Mouse (Mus musculus): ENCODE results near the gene Luc7l. TPM values are rescaled to one million over a fixed set of nuclear protein-coding genes. Genes with fewer than 3 reads are reported as not detected.
A peak's percentile ranks its signal among the peaks of the same experiment; 100 is the strongest.

Gene Luc7l
- 10 to 100 TPM; 61.9 to 81.4 TPM for total RNA-seq (2021)
- long read RNA-seq, experiment 1, full-length matches to known transcripts = 31 of 47 reads
- long read RNA-seq, experiment 1, partial matches to known transcripts = 12 of 47 reads
- long read RNA-seq, experiment 1, other reads (novel, unspliced or antisense) = 4 of 47 reads
- long read RNA-seq, experiment 2, full-length matches to known transcripts = 40 of 56 reads
- long read RNA-seq, experiment 2, partial matches to known transcripts = 7 of 56 reads
- long read RNA-seq, experiment 2, other reads (novel, unspliced or antisense) = 9 of 56 reads

DNA sequence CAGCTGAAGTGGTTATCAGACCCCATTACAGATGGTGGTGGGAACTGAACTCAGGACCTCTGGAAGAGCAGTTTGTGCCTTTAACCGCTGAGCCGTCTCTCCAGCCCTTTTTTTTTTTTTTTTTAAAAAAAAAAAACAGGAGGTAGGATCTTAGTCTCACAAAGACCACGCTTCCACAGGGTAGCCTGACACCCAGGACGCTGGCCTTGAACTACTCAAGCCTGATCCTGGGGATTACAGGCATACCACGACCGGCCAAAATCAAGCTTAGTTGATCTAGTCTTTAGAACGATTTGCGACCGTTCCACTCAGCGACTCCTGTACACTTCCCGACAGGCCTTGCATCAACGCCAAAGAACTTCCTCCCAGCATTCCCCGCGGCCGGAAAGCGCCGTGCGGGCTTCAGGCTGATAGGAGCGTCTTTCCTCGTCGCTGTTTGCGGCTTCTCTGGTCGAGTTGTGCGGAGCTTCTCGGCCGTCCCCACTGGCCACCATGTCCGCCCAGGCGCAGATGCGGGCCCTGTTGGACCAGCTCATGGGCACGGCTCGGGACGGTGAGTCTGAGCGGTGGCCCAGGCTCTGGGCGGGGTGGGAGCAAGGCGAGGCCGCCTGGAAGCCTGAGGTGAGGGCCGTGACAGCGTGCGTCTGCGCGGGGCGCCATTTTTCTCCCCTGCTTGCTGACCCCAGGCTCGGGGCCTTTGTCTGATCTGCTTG, at the start of gene Luc7l:
Gene Luc7l (plus strand): TSS at position 358 of the 713 bp plus-strand sequence.
- peak; percentile 91 to 93 for DNase-seq (ENCODE audit: low spot score in 2 of 2)

DNA sequence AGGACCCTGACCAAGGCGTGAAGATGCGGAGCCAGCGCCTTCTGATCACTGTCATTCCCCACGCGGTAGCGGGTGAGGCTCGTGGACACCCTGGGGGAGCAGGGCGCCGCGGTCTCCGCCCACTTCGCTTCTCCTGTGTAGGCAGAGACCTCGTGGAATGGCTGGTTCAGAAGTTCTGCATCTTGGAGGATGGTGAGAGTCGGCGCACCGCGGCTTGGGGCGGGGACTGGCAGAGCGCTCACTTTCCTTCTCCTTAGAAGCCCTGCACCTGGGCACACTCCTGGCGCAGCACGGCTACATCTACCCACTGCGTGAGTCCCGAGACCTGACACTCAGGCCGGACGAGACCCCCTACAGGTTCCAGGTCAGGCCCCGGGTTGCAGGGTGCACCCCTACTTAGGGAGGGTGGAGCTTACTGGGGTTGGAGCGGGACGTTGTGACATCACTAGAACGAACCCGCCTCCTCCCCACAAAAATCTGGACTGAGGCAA, 49.3 kb upstream of the Luc7l start:
- peak; percentile 43 to 68 for DNase-seq (ENCODE audit: low spot score in 2 of 2)

DNA sequence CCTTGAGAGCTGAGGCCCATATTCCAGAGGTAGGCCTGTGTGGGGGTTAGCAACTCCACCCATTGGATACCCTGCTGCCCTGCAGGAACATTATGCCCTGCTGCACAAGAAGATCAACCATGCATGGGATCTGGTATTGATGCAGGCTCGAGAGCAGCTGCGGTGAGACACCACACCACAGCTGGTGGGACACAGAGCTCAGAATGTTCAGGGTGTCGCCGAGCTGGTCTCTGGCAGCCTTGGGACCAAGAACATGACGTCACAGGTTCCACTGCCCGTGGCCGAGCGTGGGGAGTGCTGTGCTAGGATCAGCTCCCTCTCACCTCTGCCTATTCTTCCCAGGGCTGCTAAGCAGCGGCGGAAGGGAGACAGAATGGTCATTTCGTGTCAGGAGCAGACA, 47.9 kb upstream of the Luc7l start:
- DNase-seq (ENCODE audit: low spot score in 2 of 2) = no peak

DNA sequence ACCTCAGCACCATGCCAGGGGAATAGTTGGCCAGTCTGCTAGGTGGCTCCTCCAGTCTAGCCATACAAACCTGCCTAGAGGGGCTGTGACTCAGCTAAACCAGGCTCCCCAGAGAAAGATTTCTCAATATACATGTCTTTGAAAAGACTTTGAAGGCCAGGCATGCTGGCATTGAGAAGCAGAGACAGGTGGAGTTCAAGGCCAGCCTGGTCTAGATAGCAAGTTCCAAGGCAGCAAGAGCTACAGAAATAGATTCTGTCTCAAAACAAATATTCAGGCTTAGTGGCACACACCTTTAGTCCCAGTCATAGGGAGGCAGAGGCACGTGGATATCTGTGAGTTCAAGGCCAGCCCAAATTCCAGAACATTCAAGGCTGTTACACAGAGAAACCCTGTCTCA, 46.3 kb upstream of the Luc7l start:
- no peak for DNase-seq (ENCODE audit: low spot score in 2 of 2)

DNA sequence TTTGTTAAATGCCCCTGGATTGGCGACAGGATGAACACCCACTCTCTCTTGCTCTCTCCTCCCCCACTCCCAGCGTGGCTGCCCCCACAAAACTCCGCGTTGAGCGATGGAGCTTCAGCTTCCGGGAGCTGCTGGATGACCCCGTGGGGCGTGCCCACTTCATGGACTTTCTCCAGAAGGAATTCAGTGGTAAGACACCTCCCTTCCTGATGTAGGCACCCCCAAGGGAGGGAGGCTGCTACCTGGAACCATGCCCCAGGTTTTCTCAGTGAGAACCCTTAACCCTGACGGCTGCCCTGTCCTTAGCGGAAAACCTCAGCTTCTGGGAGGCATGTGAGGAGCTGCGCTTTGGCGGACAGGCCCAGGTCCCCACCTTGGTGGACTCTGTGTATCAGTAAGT, 45.0 kb upstream of the Luc7l start, which contains the start of gene Arhgdig:
Gene Arhgdig (minus strand): TSS at position 101 of the 400 bp plus-strand sequence.
- DNase-seq (ENCODE audit: low spot score in 2 of 2) = no peak

DNA sequence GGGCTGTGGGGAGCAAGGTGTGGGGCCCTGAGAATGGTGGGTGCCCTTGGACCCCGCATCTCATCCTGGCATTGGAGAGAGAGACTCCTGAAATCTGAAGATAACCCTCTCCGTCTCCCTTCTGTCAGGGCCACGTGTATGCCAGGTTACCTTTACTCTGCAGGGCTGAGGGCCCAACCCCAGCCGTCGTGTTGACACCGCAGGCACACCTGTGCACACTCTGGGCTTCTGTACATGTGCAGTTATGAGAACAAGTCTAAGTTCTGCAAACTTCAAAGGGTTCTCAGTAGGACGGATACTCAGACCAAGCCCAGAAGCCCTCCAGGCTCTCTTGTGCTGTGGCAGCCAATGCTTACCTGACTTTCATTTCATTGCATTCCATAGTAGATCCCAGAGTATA, 40.5 kb upstream of the Luc7l start:
- DNase-seq (ENCODE audit: low spot score in 2 of 2) = no peak

DNA sequence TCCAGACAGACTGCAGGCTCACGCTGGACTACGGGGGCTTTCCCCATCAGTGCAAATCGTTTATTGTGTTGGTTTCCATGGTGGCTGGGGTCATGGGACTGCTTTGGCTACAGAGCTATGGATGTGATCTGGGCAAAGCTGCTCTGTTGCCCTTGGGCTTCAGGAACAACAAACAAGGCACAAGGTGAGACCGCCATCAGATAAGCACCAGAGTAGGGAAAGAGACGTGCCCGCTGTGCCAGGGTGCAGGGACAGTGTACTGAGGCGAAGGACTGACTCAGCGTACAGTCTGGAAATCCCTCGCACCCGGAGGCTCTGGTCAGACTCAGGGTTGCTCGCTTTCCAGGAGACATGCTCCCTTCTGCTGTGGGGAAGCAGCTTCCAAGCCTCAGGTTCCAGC, 40.0 kb upstream of the Luc7l start:
- no peak for DNase-seq (ENCODE audit: low spot score in 2 of 2)

DNA sequence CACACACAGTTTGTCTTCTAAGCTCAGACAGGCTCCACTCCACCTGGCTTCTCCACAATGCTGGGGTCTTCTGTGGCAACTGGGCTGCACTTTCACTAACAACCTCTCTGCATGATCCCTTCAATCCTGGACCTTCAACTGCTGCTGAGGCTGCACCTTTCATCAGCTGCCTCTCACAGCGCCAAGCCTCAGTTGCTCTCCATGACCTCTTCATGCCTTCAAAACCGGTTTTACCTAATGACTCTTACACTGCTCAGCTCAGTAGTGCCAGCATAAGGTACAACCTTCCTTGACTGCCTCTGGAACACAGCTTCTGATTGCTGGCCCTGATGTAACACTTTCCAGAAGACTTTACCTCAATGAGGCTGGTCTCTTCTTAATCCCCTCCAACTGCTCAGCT, 31.2 kb upstream of the Luc7l start:
- DNase-seq (ENCODE audit: low spot score in 2 of 2) = no peak

DNA sequence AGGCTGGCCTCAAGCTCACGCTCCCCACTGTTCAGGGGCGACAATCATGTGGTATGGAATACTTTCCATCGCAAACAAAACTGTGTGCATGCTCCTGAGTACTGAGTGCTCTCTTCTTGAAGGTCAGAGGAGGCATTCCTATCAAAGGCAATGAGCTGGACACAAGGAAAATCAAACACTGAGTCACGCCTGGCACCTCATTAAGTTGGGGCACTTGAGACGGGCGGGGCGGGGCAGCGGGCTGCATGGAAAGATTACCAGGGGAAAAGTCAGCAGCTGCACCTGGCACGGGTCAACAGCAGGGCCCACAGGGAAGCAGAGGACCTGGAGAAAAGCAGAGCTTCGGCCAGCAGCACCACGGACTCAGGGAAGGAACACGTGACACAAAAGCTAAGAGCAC, 27.5 kb upstream of the Luc7l start:
- DNase-seq (ENCODE audit: low spot score in 2 of 2) = no peak

DNA sequence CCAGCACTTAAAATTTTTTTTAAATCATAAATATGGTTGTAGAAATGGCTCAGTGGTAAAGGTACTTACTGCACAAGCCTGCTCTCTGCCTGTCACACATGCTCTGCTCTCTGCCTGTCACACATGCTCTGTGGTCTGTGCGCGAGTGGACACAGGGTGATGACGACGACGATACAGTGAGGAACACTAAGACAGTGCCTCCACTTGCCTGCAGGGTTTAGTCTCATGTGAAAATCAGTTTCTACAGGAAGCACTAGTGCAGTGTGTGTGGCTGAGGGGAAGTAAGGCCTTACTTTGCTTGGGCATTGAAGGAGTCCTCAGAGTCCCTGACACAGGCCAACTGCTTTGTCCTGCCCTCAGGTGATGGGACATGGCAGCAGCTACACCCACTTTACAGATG, 22.9 kb upstream of the Luc7l start:
- DNase-seq (ENCODE audit: low spot score in 2 of 2) = no peak

DNA sequence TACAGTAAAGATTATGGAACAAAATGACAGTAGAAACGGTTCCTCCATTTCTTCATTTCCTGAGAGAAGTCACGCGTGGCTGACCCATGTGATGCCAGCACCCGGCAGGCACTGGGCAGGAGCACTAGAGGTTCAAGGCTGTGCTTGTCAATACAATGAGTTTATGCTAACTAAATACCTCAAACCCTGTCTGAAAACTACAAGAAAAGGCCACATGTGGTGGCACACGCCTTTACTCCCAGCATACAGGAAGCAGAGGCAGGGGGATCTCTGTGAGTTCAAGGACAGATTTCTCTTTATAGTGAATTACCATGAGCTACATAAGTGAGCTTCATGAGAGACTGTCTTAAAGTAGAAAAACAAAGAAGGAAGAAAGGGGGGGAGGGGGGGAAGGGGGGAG, 21.5 kb upstream of the Luc7l start:
- DNase-seq (ENCODE audit: low spot score in 2 of 2) = no peak

DNA sequence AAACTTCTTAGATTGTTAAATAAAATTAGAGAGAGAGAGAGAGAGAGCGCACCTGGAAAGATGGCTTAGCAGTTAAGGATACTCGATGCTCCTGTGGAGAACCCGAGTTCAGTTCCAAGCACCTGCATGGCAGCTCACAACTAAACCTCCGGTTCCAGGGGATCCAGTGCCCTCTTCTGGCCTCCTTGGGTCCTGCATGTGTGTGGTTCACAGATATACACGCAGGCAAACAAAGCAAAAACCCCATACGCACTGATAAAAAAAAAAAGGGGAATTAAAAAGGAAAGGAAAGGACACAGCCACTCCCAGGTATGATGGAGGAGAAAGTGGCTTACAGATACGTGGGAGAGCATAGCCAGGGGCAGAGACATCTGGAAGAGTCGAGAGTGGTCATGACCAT, 19.8 kb upstream of the Luc7l start:
- no peak for DNase-seq (ENCODE audit: low spot score in 2 of 2)

DNA sequence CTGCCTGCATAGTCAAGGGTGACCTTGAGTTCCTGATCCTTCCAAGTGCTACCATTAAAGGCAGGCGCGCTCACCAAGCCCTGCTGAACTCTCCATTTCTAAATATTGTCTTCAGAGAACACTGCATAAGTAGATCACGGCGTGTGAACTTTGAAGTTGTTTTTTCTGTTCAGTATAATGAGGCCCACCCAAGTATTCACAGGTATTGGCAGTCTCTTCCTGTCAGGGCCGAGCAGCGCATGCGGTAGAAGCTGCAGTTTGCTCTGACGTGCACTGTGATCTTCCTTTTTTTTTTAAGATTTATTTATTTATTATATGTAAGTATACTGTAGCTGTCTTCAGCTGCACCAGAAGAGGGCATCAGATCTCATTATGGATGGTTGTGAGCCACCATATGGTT, 18.3 kb upstream of the Luc7l start:
- DNase-seq (ENCODE audit: low spot score in 2 of 2) = no peak

DNA sequence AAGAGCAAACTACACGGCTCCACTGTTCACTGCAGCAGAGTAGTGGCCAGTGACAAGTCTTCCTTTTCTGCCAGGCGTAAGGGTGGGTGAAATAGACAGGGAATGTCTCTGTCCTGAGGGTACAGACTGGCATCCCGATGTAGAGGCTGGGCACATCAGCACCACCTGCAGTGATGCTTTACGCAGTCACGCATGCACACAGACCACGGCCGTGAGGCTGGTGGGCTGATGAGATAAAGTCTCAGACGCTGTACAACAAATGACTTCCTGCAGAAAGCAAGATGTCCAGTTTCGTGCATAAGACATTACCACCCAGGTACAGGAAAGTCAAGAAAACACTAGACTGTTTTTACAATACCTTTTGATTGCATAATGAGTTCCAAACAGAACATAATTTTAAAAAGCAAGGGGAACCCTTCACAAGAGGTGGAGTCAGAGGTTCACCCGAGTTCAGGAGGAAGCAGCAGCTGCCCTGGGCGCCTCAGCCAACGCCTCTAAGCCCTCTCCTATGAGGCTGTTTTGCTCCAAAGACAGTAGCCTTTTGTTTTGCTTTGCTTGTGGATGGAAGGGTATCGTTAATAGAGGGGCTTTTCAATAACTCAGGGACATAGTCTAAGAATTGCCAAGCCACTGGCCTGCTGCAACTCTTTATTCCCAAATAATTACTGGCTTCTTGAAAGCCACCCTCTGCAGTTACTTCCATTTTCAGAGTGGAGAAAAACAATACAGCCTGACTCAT, 17.4 kb upstream of the Luc7l start:
- no peak for DNase-seq (ENCODE audit: low spot score in 2 of 2)

DNA sequence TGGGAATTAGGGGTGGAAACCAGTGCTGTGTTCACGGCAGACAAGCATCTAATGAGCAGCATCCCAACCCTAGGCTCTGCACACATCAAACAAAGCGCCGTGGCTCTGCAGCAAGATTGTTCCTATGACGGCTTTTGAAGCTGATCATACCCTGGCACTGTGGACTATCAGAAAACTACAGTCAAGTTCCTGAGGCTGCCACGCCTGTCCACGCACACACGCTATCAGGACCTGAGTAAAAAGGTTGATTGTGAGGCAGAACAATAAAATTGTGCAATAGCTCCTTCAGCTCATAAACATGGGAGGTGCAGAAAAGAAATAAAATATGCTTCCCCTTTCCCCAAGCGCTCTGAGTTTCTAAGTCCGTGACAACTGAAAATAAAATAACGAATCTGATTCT, 15.0 kb upstream of the Luc7l start:
- DNase-seq (ENCODE audit: low spot score in 2 of 2) = no peak

DNA sequence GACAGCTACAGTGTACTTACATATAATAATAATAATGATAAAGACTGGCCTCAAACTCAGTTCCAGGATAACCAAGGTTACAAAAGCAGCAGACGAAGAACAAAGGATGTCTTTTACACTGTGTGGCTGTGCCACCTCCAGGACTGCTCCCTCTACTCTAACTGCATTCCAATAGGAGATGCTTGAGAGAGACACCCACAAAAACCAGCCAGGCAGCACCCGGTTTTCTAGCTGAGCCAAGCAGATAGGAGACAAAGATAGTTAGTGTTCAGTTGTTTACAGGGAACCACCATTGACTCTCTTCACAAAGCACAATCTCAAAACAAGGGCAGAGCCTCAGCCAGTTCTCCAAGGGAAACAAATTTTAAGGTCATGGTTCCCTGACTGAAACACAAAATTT, 13.1 kb upstream of the Luc7l start:
- no peak for DNase-seq (ENCODE audit: low spot score in 2 of 2)

DNA sequence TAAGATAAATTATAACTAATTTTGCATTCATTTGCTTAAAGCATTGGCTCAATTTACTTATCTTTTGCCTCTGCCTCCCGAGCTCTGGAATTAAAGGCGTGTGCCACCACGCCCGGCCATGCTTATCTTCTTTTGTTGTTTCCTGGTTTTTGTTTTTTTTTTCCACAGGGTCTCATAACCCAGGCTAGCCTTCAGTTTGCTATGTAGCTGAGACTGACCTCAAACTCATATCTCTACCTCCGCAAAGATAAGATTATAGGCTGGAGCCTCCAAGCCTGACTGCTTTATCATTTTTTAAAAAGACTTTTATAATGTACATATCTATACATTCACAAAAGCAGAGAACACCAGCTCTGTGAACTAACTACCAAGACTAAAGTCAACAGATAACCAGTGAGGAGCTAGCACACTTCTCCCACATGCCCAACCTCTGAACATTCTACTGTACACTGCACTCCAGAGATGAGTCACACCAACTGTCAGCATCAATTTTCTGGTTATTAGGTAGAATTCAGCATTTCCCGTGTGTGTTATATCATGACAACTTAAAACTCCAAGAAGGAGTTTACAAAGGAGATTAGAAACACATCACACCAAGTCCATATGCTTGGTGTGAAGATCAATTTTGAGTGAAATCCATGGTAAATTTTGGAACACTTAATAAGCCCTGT, 12.4 kb upstream of the Luc7l start:
- DNase-seq (ENCODE audit: low spot score in 2 of 2) = no peak

DNA sequence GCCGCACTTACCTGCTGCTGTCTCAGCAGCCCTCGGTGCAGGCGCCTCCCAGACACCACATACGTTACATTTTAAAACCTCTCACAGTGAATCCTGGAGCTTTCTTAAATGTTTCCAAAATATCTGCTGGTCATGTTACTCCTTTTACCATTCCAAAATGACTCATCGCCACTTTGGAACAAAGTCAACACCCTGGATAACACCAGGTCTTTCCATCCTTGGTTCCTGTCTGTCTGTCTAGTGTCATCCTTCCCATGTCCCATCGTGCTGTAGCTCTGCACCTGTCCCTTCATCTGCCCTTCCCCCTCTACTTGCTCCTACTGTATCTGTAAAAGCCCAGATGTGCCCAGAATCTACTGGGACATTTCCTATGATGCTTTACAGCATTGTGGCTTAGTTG, 11.7 kb upstream of the Luc7l start:
- DNase-seq (ENCODE audit: low spot score in 2 of 2) = no peak

DNA sequence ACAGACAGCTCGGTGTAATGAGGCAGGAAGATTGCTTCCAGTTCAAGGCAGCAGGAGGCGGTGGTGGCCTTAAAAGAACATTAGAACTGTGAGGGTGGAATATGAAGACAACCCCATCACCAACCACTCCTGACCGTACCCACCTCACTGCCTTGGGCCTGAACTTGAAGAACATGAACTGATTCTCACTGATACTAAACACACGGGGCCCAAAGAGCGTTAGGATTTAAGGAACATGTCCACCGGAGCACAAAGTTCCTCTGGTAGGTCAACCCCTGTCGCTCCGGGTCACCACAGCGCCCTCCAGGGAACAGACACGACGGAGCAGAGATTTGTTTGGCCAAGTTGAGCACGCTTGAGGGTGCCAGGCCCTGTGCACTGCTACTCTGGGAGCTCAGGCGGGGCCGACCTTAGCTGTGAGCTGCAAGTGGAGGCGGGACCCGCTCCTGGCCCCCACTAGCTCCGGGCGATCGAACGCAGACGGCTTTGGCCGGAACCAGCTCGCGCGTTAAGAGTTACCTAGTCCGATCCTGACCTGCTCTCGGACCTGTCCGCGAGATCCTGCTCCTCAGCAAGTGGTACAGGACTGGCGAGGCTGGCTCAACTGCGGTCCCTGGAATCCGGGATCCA, 9.1 kb upstream of the Luc7l start:
- peak in 1 of 2 experiments; percentile 69 for DNase-seq (ENCODE audit: low spot score in 2 of 2)

DNA sequence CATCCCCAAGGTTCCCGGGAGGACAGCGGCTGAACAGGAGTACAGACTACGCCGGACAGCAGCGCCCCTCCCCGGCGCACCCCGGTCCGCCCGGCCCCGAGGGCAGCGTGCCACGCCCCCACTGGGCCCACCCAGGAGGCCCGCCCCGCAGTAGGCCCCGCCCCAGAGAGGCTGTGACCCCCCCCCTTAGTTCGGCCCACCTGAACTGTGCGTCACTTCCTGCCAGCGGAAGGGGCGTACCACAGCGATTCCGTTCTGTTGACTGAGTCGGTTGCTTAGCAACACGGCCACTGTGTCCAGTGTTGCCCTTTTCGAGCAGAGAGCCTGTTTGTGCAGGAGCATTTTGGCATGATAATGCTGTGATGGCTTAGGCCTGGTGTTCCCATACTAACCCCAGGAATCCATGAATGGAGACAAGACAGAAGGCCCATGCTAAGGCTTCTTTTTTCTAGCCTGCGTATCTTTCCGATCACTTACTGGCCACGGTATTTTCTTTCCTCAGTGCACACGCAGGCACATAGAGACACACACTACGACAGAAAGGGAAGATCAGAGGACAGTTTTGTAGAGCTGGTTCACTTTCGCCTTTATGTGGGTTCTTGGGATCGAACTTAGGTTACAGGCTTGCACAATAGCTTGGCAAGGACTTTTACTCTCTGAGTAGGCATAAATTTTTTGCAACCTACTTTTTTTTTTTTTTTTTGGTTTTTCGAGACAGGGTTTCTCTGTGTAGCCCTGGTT, 8.4 kb upstream of the Luc7l start, which contains the start of gene Fam234a:
Gene Fam234a (minus strand): TSS at position 142 of the 741 bp plus-strand sequence.
- peak; percentile 88 to 91 for DNase-seq (ENCODE audit: low spot score in 2 of 2)

Measured in adrenal gland, adult 18-20 months (tissue).